Mouse (Mus musculus) adrenal gland (tissue): Measurements from ENCODE around the gene Maml1.

ENCODE experiments used
- microRNA-seq, 2 experiments: library from miRNA; unstranded; fragments of <30 nt; microRNA quantifications; one replicate each; pipeline ENCODE4; 2019

The Maml1 gene

Small RNAs within 50 kb of the gene (microRNA-seq; reads per million reads assigned to microRNA genes)
- gene Mir6919: 0.23 to 0.49 reads per million in 2 experiments
